Mouse (Mus musculus) heart, adult 2 months (tissue): ENCODE measurements around the gene Atrn.

Experiments used
- CTCF ChIP-seq: fragments of 200-600 bp; IDR thresholded peaks from 2 replicates; pipeline ENCODE4 v1.8.1; 2022; ENCODE audit warnings: antibody characterized with exemption, mild to moderate bottlenecking, moderate library complexity
- EP300 ChIP-seq: fragments of 200-500 bp; IDR thresholded peaks from 2 replicates; pipeline ENCODE4 v1.6.1; 2011; ENCODE audit warnings: low read depth, low read length, control low read depth; ENCODE audit not compliant: insufficient read depth
- POLR2A ChIP-seq: fragments of 200-500 bp; IDR thresholded peaks from 2 replicates; pipeline ENCODE4 v1.6.1; 2011; ENCODE audit warnings: mild to moderate bottlenecking, low read depth, low read length, control low read depth; ENCODE audit not compliant: insufficient read depth

DNA sequence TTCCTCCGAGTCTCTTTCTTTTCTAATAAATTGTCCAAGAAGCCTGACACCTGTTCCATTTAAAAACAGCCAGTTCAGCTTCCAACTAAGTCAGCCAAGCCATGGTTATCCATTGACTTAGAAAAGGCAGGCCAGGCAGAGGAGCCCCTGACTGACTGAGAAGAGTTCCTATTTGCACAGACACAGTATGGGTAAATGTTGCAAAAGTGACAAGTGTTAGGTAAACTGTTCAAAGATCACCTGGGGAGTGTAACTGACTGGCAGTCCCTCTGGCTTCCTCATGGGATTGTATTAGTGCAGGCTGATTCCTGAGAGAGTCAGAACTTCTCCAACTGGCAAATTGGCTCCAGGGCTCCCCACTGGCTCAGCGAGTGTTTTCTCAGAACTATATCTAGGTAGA lies 8.4 kb upstream of the Atrn start:
- TF ChIP-seq CTCF: no peak
- TF ChIP-seq POLR2A: no peak
- no peak for TF ChIP-seq EP300
